Mouse (Mus musculus): ENCODE measurements around the gene Lyz2.
A peak's percentile ranks its signal among the peaks of the same experiment; 100 is the strongest.
"Not testable (repeated sequence)": the region's sequence is repeated elsewhere in the genome, so short reads cannot be mapped to it uniquely, and the experiment has no call there.

Lyz2 gene

GRCm38 (mm10) chr10:117282049-117282448, at the start of gene Lyz2:
Gene Lyz2 (minus strand): TSS chr10:117282321.
- DNase-seq (ENCODE audit: low spot score) = peak; percentile 11

- DNase-seq (ENCODE audit: low spot score) = peak; percentile 20
Measured at GRCm38 (mm10) chr10:117330521-117330920, 48.4 kb upstream of the Lyz2 start.

GRCm38 (mm10) chr10:117323782-117324181, 41.7 kb upstream of the Lyz2 start:
- DNase-seq (ENCODE audit: low spot score) = no peak

DNA sequence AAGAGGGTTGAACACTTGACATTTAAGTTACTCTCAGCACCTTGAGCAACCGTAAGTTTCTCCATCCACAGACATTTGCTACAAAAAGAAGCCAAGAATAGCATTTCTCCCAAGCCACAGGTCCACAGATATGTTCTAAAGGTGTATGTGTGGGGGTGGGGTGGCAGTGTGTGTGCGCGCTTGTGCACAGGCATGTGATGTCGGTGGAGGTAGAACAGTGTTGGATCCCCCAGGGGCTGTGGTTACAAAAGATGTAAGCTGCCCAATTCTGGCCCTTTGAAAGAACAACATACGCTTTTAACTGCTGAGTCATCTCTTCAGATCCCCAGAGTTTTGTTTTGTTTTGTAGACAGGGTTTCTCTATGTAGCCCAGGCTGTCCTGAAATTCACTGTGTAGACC, 40.5 kb upstream of the Lyz2 start:
- DNase-seq (ENCODE audit: low spot score) = no peak

DNA sequence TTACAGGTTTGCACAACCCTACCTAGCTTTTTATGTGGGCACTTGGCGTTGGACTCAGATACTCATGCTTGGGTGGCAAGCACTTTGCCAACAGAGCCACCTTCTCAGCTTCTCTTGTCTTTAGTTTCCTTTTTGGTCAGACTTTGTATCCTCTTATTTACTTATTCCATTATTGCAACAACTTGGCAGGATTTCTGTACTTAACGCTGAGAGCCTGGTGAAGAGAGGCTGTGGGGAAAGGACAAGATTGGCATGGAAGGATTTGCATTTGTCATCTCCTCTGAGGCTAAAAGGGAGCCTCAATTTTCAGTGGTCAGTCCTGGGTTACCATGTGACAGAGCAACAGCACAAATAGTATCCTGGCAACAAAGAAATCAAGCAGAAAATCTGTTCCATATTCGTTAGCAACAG, 38.5 kb upstream of the Lyz2 start:
- no peak for DNase-seq (ENCODE audit: low spot score)

DNA sequence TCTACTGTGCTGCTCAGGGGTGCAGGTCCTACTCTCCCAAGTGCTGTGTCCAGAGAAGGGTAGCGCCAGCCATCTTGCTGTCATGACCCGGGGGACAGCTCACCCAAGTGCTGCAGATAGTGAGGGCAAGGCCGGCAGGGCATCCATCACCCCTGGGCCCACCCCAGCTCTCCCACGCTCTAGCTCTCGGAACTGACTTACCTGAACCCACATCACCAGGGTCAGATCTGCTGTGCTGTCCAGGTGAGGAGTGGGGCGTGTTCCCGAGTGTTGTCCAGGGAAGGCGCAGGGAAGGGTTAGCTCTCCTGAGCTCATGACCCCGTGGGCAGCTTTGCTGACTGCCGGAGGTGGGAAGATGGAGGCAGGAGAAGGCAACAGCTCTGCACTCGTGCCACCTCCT, 34.3 kb upstream of the Lyz2 start:
- DNase-seq (ENCODE audit: low spot score) = no peak

- no peak for DNase-seq (ENCODE audit: low spot score)
Measured at GRCm38 (mm10) chr10:117313133-117313532, 31.0 kb upstream of the Lyz2 start.

GRCm38 (mm10) chr10:117312168-117312567, 30.0 kb upstream of the Lyz2 start:
- no peak for DNase-seq (ENCODE audit: low spot score)

GRCm38 (mm10) chr10:117304371-117304770, 22.2 kb upstream of the Lyz2 start:
- no peak for DNase-seq (ENCODE audit: low spot score)

- DNase-seq (ENCODE audit: low spot score) = no peak
Measured at GRCm38 (mm10) chr10:117301688-117302087, 19.6 kb upstream of the Lyz2 start.

- DNase-seq (ENCODE audit: low spot score) = no peak
Measured at GRCm38 (mm10) chr10:117299901-117300520, 17.9 kb upstream of the Lyz2 start.

DNA sequence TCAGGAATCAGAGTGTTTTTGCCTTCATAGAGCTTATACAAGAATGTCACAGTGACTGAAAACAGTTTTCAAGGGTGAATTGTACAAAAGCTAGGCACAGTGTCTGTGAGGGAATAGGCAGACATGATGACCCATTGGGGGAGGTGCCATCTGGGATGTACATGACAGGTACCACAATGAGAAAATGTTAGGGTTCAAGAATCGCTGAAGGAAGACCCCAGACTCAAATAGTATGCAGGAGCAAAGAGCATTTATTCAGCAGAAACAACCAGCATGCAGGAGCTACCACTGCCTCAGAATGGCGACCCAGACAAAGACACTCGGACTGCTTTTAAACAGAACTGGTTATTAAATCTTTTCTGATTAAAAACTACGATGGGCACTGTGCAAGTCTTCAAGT, 17.0 kb upstream of the Lyz2 start:
- no peak for DNase-seq (ENCODE audit: low spot score)

- DNase-seq (ENCODE audit: low spot score) = no peak
Measured at GRCm38 (mm10) chr10:117298336-117298735, 16.2 kb upstream of the Lyz2 start.

GRCm38 (mm10) chr10:117292671-117293070, 10.6 kb upstream of the Lyz2 start, which contains the start of gene Lyz1:
Gene Lyz1 (minus strand): TSS chr10:117292868.
- DNase-seq (ENCODE audit: low spot score) = no peak

DNA sequence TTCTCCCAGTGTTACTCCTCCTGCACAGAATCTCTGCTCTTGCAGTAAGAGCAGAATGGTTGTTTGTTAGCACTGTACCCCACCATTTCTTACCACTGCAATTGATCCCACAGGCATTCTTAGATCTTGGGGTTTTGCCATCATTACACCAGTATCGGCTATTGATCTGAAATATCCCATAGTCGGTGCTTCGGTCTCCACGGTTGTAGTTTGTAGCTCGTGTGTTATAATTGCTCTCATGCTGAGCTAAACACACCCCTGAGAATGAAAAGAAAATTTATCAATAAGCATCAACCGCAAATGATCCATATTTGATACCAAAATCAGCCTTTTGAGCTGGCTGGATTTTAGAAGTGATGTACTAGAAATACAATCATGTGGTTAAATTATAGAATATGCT, 8.8 kb upstream of the Lyz2 start:
- not testable (repeated sequence) for DNase-seq (ENCODE audit: low spot score)

DNA sequence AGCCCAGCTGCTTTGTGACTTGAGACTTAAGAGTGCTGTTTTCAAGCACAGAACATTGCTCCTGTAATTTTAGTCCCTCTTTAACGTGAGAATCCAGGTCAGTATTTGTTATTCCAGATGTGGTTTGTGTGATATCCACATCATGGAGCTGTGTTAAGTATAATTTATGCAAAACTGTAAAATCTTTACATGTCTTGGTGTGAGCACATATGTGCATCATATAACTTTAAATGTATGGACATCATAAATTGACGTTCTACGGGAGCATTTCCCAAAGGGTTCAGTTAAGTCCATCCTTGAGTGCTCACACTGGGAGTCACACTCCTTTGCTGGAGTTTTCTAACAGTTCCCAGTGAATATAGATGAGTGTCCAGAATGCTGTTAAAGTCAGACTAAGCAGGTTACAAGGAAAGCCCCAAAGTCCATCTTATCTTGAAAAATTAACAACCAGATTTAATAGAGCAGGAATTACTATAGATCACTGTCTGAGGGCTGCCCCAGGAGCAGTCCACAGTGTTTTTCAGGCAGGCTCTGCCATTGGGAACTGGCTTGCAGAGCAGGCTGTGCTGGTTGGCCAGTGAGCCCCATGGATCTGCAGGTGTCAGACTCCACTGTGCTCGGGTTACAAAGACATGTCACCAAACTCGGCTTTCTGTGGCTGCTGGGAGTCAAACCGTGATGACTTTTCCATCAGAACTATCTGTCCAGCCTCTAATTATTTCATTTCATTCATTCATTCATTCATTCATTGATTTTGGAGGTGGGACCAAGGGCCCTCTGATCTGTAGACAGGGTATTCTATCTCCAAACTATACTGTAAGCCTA, 8.1 kb upstream of the Lyz2 start:
- no peak for DNase-seq (ENCODE audit: low spot score)

DNA sequence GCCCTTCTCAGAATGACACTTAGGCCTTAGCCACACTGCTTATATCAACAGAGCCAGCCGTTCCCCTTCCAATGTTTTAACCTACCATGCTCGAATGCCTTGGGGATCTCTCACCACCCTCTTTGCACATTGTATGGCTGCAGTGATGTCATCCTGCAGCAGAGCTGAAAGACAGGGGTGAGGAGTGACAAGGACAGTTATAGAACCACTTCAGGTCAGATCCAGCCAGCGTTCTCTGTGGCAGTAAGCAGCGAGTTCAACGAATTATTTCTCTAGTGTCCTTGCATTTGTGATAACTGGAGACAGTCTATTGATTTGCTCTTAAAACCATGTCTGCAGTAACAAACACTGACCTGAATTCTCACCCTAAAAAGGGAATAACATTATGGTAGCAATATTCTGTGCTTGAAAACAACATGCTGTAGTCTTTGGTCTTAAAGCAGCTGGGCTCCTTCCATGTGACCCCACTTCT, 6.9 kb upstream of the Lyz2 start:
- not testable (repeated sequence) for DNase-seq (ENCODE audit: low spot score)

DNA sequence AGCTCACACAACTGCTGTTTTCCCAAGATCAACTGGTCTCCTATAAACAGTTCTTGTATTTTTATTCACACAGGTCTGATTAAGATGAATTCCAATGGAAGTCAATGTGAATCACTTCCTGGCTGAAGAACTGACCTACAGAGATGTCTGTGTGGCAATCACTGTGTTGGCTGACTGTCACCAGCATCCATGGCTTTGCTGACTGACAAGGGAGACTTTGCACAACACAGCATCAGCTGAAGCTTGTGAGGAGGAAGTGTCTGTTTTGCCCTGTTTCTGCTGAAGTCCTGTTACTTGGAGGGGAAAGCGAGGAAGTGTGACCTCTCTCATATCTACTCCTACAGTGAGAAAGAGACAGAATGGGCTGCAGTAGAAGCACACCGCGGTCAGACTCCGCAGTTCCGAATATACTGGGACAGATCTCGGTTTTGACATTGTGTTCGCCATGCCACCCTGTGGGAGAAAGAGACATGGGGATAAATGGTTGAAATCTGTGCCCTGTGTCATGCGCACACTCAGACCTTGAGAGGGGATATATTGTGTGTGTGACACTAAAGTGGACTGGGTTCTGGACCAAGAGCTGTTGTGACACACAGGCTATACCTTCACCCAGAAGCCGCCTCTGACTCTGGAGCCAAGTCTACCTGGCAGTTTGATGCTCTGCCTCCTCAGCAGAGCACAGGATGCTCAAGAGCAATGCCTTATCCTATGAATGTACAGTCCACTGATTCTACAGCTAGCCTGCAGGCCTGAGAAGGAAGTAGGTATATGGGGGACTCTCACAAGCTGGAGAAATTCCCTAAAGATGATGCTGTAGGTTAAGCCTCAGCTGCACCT, 6.3 kb upstream of the Lyz2 start:
- DNase-seq (ENCODE audit: low spot score) = no peak

DNA sequence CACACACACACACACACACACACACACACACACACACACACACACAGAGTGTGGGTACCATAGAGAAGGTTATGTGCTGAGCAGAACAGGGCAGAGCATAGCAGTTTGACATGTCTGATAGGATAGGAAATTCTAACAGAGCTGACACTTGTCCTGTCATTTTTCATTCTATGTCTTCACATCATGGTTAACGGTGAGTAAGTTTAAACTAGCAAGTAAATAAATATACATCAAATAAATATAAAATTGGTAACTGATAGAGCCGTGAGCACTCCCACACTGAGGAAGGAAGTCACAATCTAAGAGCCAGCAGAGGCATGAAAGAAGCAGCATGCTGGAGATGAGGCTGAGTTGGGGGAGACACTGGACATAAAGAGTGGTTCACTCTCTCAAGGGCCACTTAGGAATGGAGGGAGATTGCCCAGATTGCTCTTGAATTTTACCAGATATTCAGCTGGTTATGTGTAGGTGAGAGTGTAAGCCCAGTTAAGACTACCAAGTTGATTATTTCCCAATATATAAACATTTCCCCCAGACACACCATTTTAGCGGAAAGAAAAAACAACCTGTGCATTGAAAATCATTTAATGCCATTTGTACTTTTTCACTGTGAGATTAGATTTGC, 5.2 kb upstream of the Lyz2 start:
- DNase-seq (ENCODE audit: low spot score) = no peak

DNA sequence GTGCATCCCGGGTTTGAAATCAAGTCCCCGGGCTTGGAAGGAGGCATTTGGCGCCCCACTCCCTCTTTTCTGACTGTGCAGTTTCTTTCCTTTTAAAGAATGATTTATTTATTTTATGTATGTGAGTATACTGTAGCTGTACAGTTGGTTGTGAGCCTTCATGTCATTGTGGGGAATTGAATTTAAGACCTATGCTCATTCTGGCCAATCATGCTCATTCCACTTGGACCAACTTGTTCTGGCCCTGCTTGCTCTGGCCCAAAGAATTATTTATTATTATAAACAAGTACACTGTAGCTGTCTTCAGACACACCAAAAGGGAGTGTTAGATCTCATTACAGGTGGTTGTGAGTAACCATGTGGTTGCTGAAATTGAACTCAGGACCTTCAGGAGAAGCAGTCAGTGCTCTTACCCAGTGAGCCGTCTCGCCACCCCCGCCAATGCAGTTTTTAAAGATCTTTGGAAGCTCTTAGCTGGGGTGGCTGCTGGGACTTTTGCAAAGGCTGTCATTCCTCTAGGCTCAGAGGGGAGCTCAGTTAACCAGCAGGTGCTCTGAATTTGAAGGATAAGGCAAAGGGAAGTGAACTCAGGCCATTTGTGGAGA, 4.3 kb upstream of the Lyz2 start:
- no peak for DNase-seq (ENCODE audit: low spot score)

DNA sequence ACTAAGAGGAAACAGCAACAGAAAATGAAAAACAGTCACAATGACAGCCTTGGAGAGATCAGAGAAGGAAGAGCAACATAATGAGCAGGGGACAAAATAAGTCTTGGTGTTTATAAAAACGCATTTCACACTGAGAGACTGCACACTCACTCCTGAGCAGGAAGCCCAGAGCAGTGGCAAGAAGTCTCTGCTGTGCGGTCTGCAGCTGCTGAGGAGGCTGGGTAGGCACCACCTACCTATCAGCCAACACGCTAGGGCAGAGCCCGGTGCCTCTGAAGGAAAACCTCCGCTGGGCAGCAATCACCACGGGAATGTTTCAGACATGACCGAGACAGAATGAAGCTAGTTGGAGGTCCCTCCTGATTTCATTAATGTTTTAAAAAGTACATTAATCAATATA, 3.5 kb upstream of the Lyz2 start:
- not testable (repeated sequence) for DNase-seq (ENCODE audit: low spot score)
